Mouse (Mus musculus) lung, postnatal 0 days (tissue): Measurements from ENCODE around the gene Hspb7.

Experiments used
- CTCF ChIP-seq: IDR thresholded peaks from 2 replicates; pipeline ENCODE4 v1.5.1; 2016; ENCODE audit warnings: antibody characterized with exemption, mild to moderate bottlenecking
- EP300 ChIP-seq: IDR thresholded peaks from 2 replicates; pipeline ENCODE4 v1.6.1; 2016; ENCODE audit warnings: antibody characterized with exemption, mild to moderate bottlenecking, control low read depth

DNA sequence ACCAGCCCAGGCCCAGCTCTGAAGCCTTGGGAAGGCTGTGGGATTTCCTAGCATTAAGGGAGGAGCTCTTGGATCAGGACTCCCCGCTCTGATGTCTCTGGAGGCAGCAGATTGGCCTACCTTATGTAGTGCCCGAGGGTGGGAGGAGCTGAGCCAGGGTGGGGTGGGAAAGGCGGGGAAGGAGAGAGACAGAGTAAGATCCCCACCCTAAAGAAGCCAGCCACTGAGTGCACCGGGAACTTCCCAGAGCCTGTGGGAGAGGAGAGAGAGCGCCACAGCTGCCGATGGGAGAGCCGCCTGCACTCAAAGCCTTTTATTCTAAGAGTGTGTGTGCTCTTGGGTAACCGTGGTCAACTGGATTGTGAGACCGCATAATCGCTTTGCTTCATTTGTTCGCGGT is 40.5 kb downstream of the Hspb7 start:
- TF ChIP-seq CTCF (no peak), EP300 (no peak)
